Mouse (Mus musculus) liver, embryonic 13.5 days (tissue): ENCODE measurements around the gene Canx. TPM values are rescaled to one million over a fixed set of nuclear protein-coding genes. Genes with fewer than 3 reads are reported as not detected.

Source experiments
- ATAC-seq: fragments of 200-750 bp; cut with Nextera tagmentation; 2 replicates; pipeline ENCODE4 v1.8.0; 2017; ENCODE audit warnings: low read depth, mild to moderate bottlenecking, moderate number of reproducible peaks, moderate library complexity
- DNase-seq: peaks from one replicate; pipeline ENCODE4 v3.0.0; 2022
- H3K27ac ChIP-seq: fragments of 300-500 bp; sonication (generic); 2 replicates; pipeline ENCODE4 v1.5.1; 2015; ENCODE audit warnings: moderate library complexity, mild to moderate bottlenecking, inconsistent platforms
- H3K27me3 ChIP-seq: fragments of 300-500 bp; sonication (generic); 2 replicates; pipeline ENCODE4 v1.6.1; 2015; ENCODE audit warnings: mild to moderate bottlenecking, inconsistent platforms
- H3K36me3 ChIP-seq: fragments of 300-500 bp; sonication (generic); 2 replicates; pipeline ENCODE4 v1.6.1; 2015; ENCODE audit warnings: mild to moderate bottlenecking, inconsistent platforms
- H3K4me1 ChIP-seq: fragments of 300-500 bp; sonication (generic); replicated peaks from 2 replicates; pipeline ENCODE4 v1.6.1; 2015; ENCODE audit warnings: inconsistent platforms
- H3K4me2 ChIP-seq: fragments of 300-500 bp; sonication (generic); 2 replicates; pipeline ENCODE4 v1.6.1; 2015; ENCODE audit warnings: inconsistent platforms, mild to moderate bottlenecking, moderate library complexity
- H3K4me3 ChIP-seq: fragments of 300-500 bp; sonication (generic); replicated peaks from 2 replicates; pipeline ENCODE4 v1.5.1; 2015; ENCODE audit warnings: mild to moderate bottlenecking, inconsistent platforms
- H3K9ac ChIP-seq: fragments of 300-500 bp; sonication (generic); 2 replicates; pipeline ENCODE4 v1.6.1; 2015; ENCODE audit warnings: mild to moderate bottlenecking, inconsistent platforms
- H3K9me3 ChIP-seq: fragments of 300-500 bp; sonication (generic); replicated peaks from 2 replicates; pipeline ENCODE4 v1.6.1; 2016; ENCODE audit warnings: inconsistent platforms
- WGBS: fragments of 180-500 bp; shearing (Covaris S2); methylation state at CpG from one replicate; pipeline ENCODE4 v1.1.7; 2015; ENCODE audit not compliant: insufficient replicate concordance; 5-methylcytosine and 5-hydroxymethylcytosine counted together
- polyA plus RNA-seq: library from polyadenylated mRNA; unstranded; fragments of >200 nt; fragmentation: Nextera tagmentation; extraction: Ambion mirVana; gene quantifications from 2 replicates; pipeline ENCODE4 v1.2.1, GENCODE M21; 2015

The Canx gene
- 213 and 261 TPM in 2 replicates for polyA plus RNA-seq

DNA sequence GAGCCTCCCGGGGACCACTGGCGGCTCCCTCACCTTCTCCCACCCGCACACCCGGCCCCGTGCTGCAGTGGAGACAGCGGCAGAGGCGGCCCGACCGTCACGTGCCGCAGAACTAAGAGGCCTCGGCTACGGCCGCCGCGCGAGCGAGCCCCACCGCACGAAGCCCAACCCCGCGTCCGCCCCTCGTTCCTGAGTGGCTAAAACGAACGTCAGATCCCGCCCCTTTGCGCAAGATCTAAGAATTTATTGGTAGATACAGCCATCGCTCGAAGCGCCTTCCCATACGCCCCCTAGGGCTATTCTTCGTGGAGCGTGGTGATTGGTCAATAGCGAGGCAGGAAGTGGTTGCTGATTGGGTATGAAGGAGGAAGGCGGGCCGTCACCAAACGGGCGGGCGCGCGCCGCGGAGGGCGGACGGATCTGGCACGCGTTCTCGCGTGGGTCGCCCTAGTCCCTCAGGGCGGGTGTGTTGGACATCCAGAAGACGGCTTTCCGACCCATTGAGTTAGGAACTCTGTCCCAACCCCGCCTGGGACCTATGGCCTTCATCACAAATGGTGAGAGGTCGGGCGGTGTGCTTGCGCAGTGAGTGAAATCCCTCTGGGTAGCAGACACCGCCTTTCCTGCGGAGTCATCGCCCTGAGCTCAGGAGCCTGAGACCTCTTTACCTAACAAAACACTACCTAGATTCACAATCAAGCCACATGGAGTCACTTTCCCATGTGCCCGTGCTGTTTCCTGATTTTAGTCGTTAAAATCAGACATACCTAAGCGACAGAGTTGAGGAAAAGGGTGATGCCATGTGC is at the start of gene Canx:
Gene Canx, minus strand, starts transcription at position 178 of the 806 bp plus-strand sequence.
- Histone ChIP-seq H3K4me2 (peak within 1 kb of the TSS; percentile 91), H3K4me1 (peaks cover 58% of the 10 kb centered on the region), H3K4me3 (peak within 1 kb of the TSS; percentile 93), H3K9ac (peak within 1 kb of the TSS; percentile 96), H3K27ac (peak within 1 kb of the TSS; percentile 90), H3K27me3 (no peaks in the 10 kb centered on the region), H3K36me3 (no peaks in the 10 kb centered on the region), H3K9me3 (no peaks in the 10 kb centered on the region)
- DNase-seq (peak; percentile 97), ATAC-seq (peak; percentile 92)
- under 1% methylated on average over 64 of the region's 64 CpGs for WGBS

DNA sequence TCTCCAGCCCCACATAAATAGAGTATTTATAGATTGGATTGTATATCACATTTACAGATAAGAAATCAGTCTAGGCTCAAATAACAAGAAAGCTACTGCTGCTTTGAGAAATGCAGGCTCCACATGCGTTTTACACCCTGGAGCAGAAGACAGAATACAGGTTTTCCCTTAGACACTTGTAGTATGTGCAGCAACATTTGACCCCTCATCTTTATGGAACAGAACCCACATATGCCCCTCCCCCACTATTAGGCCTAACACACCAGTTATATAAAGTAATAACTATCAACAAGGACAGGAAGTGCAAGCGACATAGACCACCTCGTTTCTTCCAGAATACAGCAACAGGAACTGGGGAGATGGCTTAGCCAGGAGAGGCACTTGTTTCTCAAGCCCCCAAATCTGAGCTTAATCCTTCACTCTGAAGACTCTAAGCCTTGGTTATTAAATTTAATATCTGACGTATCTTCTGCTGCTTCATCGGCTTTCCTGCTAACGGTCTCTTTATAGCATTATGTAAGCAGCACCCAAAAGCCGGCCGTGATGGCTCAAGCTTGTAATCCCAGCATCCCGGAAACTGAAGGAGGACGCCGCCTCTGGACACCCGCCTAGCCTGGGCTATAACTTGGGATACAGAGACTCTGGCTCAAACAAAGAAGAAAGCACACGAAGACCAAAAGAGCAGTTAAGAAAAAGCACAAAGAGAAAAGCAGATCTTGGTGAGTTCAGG is 49.0 kb upstream of the Canx start:
- H3K27me3 ChIP-seq = no peaks in the 10 kb centered on the region

DNA sequence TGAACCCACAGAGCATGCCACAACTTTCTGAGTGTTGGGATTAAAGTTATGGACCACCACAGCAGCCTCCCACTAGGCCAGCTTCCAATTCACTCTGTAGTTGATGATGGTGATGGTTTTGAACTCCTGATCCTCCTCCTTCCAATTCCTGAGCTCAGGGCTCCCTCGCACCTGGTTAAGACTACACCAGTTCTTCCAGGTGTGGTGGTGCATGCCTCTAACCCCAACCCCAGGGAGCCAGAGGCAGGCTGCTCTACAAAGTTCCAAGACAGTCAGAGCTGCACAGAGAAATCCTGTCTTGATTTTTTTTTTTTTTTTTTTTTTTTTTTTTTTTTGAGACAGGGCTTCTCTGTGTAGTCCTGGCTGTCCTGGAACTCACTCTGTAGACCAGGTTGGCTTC is 48.1 kb upstream of the Canx start:
- H3K9ac ChIP-seq = no peak overlapping the region
- H3K9me3 ChIP-seq = no peaks in the 10 kb centered on the region
- H3K4me1 ChIP-seq = peaks cover 31% of the 10 kb centered on the region
- H3K4me2 ChIP-seq = no peak overlapping the region
- no peak overlapping the region for H3K4me3 ChIP-seq
- H3K27ac ChIP-seq = no peak overlapping the region
- DNase-seq = no peak
- no peaks in the 10 kb centered on the region for H3K27me3 ChIP-seq
- H3K36me3 ChIP-seq = no peaks in the 10 kb centered on the region
- WGBS = 80% methylated on average over 1 of the region's 1 CpGs
- ATAC-seq = no peak

More for the DNA sequence above, 49.0 kb upstream of the Canx start:
- WGBS = 88% methylated on average over 13 of the region's 13 CpGs
- H3K4me3 ChIP-seq = no peak overlapping the region
- ATAC-seq = no peak
- no peaks in the 10 kb centered on the region for H3K9me3 ChIP-seq
- H3K4me1 ChIP-seq = peaks cover 37% of the 10 kb centered on the region
- no peak overlapping the region for H3K4me2 ChIP-seq
- no peak overlapping the region for H3K27ac ChIP-seq
- H3K36me3 ChIP-seq = peaks cover 5% of the 10 kb centered on the region
- DNase-seq = no peak
- H3K9ac ChIP-seq = no peak overlapping the region

DNA sequence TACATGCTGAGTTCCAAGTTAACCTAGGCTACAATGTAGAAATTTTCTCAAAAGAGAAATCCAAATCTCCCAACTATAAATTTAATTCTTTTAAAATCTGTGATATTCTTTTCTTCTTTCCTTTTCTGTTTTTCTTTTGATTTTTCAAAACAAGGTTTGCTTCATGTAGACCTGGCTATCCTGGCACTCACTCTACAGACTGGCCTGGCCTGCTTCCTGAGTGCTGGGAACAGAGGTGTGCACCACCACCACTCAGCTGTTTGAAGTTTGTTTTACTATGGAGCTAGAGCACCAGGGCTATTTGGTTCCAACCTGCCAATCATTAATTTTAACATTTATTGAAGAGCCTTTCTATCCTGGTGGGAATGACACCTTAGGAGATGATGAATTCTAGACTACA is 47.6 kb upstream of the Canx start:
- no peak for ATAC-seq
- DNase-seq = no peak
- H3K9ac ChIP-seq = no peak overlapping the region
- no peaks in the 10 kb centered on the region for H3K36me3 ChIP-seq
- no peaks in the 10 kb centered on the region for H3K27me3 ChIP-seq
- no peaks in the 10 kb centered on the region for H3K9me3 ChIP-seq
- H3K4me3 ChIP-seq = no peak overlapping the region
- no peak overlapping the region for H3K4me2 ChIP-seq
- peaks cover 31% of the 10 kb centered on the region for H3K4me1 ChIP-seq
- no peak overlapping the region for H3K27ac ChIP-seq

DNA sequence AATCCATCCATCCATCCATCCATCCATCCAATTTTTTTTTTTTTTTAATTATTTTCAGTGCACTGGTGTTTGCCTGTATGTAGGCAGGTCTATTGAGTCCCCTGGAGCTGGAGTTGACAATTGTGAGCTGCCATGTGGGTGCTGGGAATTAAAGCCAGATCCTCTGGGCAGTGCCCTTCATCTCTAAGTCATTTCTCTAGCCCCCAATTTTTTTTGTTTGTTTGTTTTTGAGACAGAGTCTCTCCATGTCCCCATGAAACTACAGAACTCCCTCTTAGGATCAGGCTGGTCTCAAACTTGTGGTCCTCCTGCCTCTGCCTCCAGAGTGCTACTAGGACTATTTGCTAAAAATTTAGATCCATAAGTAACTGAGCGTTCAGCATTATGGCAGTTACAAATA is 46.4 kb upstream of the Canx start:
- Histone ChIP-seq H3K27ac (no peak overlapping the region), H3K4me2 (peak overlapping the region; percentile 76), H3K9me3 (no peaks in the 10 kb centered on the region), H3K9ac (peak overlapping the region; percentile 75), H3K27me3 (no peaks in the 10 kb centered on the region), H3K4me1 (peaks cover 31% of the 10 kb centered on the region), H3K36me3 (no peaks in the 10 kb centered on the region), H3K4me3 (peak overlapping the region; percentile 55; the same call in 1 of the 2 replicates)
- no peak for DNase-seq
- WGBS = 91% methylated on average over 1 of the region's 1 CpGs
- no peak for ATAC-seq

DNA sequence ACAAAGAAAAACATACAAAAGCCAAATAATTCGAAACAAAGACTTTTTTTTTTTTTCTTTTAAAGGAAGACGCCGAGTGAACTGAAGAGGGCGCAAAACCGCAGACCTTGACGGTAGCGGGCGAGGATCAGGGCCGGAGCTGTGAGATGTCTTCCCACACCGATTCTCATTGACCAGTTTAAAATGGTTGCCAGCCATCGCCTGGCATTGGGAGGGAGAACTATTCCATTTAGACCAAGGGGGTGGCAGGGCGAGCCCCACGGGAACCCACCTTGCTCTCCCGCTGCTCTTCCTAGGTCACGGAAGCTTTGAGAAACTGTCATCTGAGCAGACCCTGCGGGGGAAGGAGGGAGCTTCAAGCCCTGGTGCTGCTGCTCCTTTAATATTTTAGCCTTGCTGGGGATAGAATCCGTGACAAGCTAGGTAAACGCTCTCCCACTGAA is 45.9 kb upstream of the Canx start:
- H3K4me1 ChIP-seq = peaks cover 27% of the 10 kb centered on the region
- peak overlapping the region; percentile 76 for H3K4me2 ChIP-seq
- WGBS = 2% methylated on average over 18 of the region's 18 CpGs
- H3K4me3 ChIP-seq = peak overlapping the region; percentile 55
- no peaks in the 10 kb centered on the region for H3K9me3 ChIP-seq
- H3K27me3 ChIP-seq = no peaks in the 10 kb centered on the region
- 0 out of 2 replicates have a peak, but pooled peaks have one; percentile 44 for ATAC-seq
- no peaks in the 10 kb centered on the region for H3K36me3 ChIP-seq
- no peak overlapping the region; the same call in 1 of the 2 replicates for H3K27ac ChIP-seq
- peak overlapping the region; percentile 75 for H3K9ac ChIP-seq
- peak; percentile 37 for DNase-seq

DNA sequence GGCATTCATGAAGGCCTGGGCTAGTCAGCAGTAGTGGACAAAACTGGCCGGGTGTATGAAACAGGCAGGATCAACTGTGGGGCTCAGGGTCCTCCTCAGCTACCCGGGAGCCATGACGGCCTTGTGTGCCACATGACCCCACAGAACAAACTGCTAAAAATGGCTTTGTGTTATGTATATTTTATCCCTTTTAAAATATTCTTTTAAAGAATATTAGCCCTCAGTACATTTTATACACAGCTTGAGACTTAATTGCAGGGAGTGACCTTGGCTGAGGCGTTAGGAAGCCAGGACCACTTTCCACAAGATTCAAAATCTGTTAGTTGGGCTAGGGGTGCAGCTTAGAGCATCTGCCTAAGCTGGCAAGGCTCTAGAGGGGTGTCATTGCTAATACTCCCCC is 45.5 kb upstream of the Canx start:
- H3K4me3 ChIP-seq = peak overlapping the region; percentile 55

DNA sequence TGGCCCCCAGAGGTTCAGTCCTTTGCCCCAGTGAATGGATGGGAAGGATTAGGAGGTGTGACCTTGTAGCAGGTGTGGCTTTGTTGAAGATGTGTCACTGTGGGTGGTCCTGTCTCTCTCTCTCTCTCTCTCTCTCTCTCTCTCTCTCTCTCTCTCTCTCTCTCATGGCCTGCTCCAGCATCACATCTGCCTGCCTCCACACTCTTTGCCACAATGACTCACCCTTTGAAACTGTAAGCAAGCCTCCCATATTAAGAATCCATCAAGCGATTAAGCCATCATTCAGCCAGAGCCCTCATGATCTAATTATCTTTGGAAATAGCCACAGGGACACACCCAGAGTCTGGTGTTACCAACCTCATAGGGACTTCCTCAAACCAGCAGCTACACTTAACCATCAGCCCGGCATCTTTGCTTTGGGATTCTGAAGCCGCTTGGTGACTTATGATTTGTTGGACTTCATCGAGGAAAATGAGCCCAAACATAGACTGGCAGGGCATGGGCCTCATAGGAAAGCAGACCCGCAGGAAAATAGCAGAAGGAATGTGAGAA is 44.0 kb upstream of the Canx start:
- H3K4me1 ChIP-seq = peaks cover 26% of the 10 kb centered on the region
- no peak overlapping the region for H3K4me3 ChIP-seq
- WGBS = 70% methylated on average over 5 of the region's 5 CpGs
- no peak overlapping the region; the same call in 1 of the 2 replicates for H3K27ac ChIP-seq
- H3K9ac ChIP-seq = no peak overlapping the region
- no peaks in the 10 kb centered on the region for H3K36me3 ChIP-seq
- ATAC-seq = no peak
- no peaks in the 10 kb centered on the region for H3K27me3 ChIP-seq
- no peak for DNase-seq
- H3K9me3 ChIP-seq = no peaks in the 10 kb centered on the region
- no peak overlapping the region for H3K4me2 ChIP-seq

More for the DNA sequence above, 45.5 kb upstream of the Canx start:
- Histone ChIP-seq H3K4me2 (peak overlapping the region; percentile 76), H3K4me1 (peaks cover 22% of the 10 kb centered on the region), H3K27ac (no peak overlapping the region), H3K9ac (peak overlapping the region; percentile 75; the same call in 1 of the 2 replicates), H3K36me3 (no peaks in the 10 kb centered on the region), H3K9me3 (no peaks in the 10 kb centered on the region), H3K27me3 (no peaks in the 10 kb centered on the region)
- DNase-seq (no peak), ATAC-seq (no peak)
- WGBS = 65% methylated on average over 4 of the region's 4 CpGs

DNA sequence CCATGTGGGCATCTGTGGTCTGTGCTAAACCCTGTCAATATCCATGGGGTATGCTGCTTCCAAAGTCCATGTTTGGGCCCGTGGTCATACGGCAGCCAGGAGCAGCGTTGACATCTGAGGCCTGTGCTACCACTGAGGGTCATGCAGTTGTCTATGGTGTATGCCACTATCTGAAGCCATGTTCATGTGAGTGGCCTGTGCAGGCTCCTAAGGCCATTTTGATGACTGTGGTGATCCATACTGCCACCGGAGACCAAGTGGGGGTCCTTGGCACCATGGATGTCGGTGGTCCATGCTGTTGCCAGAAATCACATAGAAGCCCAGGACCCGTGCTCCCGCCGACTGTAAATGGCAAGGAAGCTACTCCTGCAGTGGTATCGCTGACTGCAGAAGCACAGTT is 42.1 kb upstream of the Canx start:
- no peak overlapping the region for H3K9ac ChIP-seq
- H3K4me1 ChIP-seq = peaks cover 26% of the 10 kb centered on the region
- no peak overlapping the region for H3K27ac ChIP-seq
- DNase-seq = no peak
- H3K27me3 ChIP-seq = no peaks in the 10 kb centered on the region
- no peak overlapping the region for H3K4me2 ChIP-seq
- ATAC-seq = 0 out of 2 replicates have a peak, but pooled peaks have one; percentile 14
- H3K36me3 ChIP-seq = no peaks in the 10 kb centered on the region
- H3K4me3 ChIP-seq = no peak overlapping the region
- 76% methylated on average over 9 of the region's 9 CpGs for WGBS
- no peaks in the 10 kb centered on the region for H3K9me3 ChIP-seq

DNA sequence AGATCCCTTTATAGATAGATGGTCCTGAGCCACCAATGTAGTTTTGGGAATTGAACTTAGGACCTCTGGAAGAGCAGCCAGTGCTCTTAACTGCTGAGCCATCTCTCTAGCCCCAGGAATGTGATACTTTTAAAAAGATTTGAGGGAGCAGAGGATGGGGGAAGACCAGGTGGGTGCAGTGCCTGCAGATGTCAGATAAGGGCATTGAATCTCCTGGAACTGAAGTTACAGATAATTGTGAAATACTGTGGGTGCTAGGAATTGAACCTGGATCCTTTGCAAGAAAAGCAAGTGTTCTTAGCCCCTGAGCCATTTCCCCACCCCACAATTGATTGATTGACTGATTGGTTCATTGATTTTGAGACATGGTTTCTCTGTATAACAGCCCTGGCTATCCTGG is 39.8 kb upstream of the Canx start:
- Histone ChIP-seq H3K4me3 (no peak overlapping the region), H3K27me3 (peaks cover 9% of the 10 kb centered on the region), H3K4me1 (peaks cover 12% of the 10 kb centered on the region; the same call in 1 of the 2 replicates), H3K4me2 (no peak overlapping the region), H3K36me3 (no peaks in the 10 kb centered on the region), H3K9ac (no peak overlapping the region), H3K9me3 (no peaks in the 10 kb centered on the region), H3K27ac (no peak overlapping the region)
- no peak for ATAC-seq
- no peak for DNase-seq

DNA sequence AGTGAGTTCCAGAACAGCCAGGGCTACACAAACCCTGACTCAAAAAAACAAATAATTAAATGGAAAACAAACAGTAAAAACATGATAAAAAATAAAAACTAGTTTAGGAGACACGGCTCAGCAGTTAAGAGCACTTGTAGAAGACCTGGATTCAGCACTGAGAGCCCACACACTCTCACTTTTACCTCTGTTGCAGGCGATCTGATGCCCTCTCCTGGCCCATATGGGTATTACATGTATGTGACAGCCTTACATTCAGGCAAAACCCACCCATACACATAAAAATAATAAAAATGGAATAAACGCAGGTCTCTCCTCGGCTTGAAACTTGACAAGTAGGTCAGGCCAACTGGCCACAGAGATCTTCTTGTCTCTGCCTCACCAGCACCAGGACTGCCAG is 39.1 kb upstream of the Canx start:
- ATAC-seq = no peak

More for the DNA sequence above, 39.1 kb upstream of the Canx start:
- no peak overlapping the region for H3K9ac ChIP-seq
- H3K27ac ChIP-seq = no peak overlapping the region
- no peaks in the 10 kb centered on the region for H3K9me3 ChIP-seq
- H3K36me3 ChIP-seq = no peaks in the 10 kb centered on the region
- 5% methylated on average over 4 of the region's 4 CpGs for WGBS
- peak; percentile 61 for DNase-seq
- H3K4me3 ChIP-seq = no peak overlapping the region
- H3K4me2 ChIP-seq = no peak overlapping the region
- H3K27me3 ChIP-seq = peaks cover 17% of the 10 kb centered on the region
- peaks cover 16% of the 10 kb centered on the region for H3K4me1 ChIP-seq
